8 mouse cellular contexts compared by ENCODE assay signal in genomic region chr9:32516691-32517090, GRCm38 (mm10). TPM values are rescaled to one million over a fixed set of nuclear protein-coding genes. Genes with fewer than 3 reads are reported as not detected.
DNase-seq lines count a peak whose midpoint lies in the region; ATAC-seq and TF ChIP-seq lines count a peak whose summit lies in the region.

No protein-coding gene starts in this region.

- no peak overlapping the region for H3K9ac ChIP-seq in MEL (ENCODE audit: control insufficient read depth, low read depth, low read length, poor library complexity, severe bottlenecking)
- H3K9ac ChIP-seq in heart, embryonic 15.5 days, result no peak overlapping the region

- peak; percentile 69 for DNase-seq in layer of hippocampus, adult 9-11 months
- no peak for DNase-seq in layer of hippocampus, postnatal 25 days (ENCODE audit: extremely low spot score in 1 of 2, low spot score in 1 of 2)
- peak; percentile 15 for DNase-seq in MEL (ENCODE audit: low read depth, low spot score)
- DNase-seq in right cerebral cortex, adult 2 months (ENCODE audit: low spot score in 2 of 2), result no peak
- DNase-seq in frontal cortex, postnatal 36 days (ENCODE audit: low spot score in 2 of 2), result no peak
- DNase-seq in cerebellum, adult 9-11 months, result no peak

- no peak for ATAC-seq in heart, embryonic 15.5 days (replicated peaks; ENCODE audit: insufficient number of reproducible peaks, insufficient read depth, low FRiP score, low read depth)
- peak; percentile 23 for ATAC-seq in megakaryocyte progenitor cell, adult 5-6 weeks (replicated peaks; ENCODE audit: poor library complexity)

- H3K36me3 ChIP-seq in MEL (ENCODE audit: control insufficient read depth in 1 of 2, insufficient read depth in 2 of 2, low read length in 2 of 2), result peaks cover 0 to 45% of the 10 kb centered on the region in 2 experiments; a peak in 2 of 4 replicates
- no peaks in the 10 kb centered on the region for H3K36me3 ChIP-seq in heart, embryonic 15.5 days

- H3K27ac ChIP-seq in MEL (ENCODE audit: control insufficient read depth, low read depth, low read length), result peak overlapping the region; percentile 22; the same call in 1 of the 2 replicates
- peak overlapping the region; percentile 63 for H3K27ac ChIP-seq in heart, embryonic 15.5 days

- TF ChIP-seq CTCF in MEL (IDR thresholded peaks at IDR 0.05 in 2 of 3, conservative IDR thresholded peaks at IDR 0.05 in 1 of 3; ENCODE audit: control insufficient read depth in 1 of 3, insufficient read depth in 1 of 3, low read depth in 2 of 3, low read length in 3 of 3, poor library complexity in 1 of 3, severe bottlenecking in 1 of 3), result no peak

- H3K79me2 ChIP-seq in MEL (ENCODE audit: control insufficient read depth, insufficient read depth, low read length, poor library complexity), result peaks cover 32% of the 10 kb centered on the region

- peaks cover 21 to 47% of the 10 kb centered on the region in 2 experiments for H3K4me1 ChIP-seq in MEL (ENCODE audit: control insufficient read depth in 1 of 2, insufficient read depth in 2 of 2, low read length in 2 of 2)
- H3K4me1 ChIP-seq in heart, embryonic 15.5 days (replicated peaks), result peaks cover 42% of the 10 kb centered on the region

- 62% methylated on average over 9 of the region's 9 CpGs for WGBS in heart, embryonic 15.5 days

- no peak overlapping the region for H3K4me2 ChIP-seq in heart, embryonic 15.5 days

- no peak overlapping the region for H3K4me3 ChIP-seq in MEL (ENCODE audit: control insufficient read depth in 1 of 2, insufficient read depth in 1 of 2, low read depth in 2 of 2, low read length in 2 of 2)
- no peak overlapping the region for H3K4me3 ChIP-seq in heart, embryonic 15.5 days

- no peaks in the 10 kb centered on the region for H3K9me3 ChIP-seq in MEL (replicated peaks; ENCODE audit: insufficient read depth, low read length)
- no peaks in the 10 kb centered on the region for H3K9me3 ChIP-seq in heart, embryonic 15.5 days (replicated peaks)

- TF ChIP-seq RAD21 in MEL (IDR thresholded peaks at IDR 0.05; ENCODE audit: low read depth, low read length), result no peak

- H3K27me3 ChIP-seq in MEL (ENCODE audit: control insufficient read depth in 1 of 2, insufficient read depth in 2 of 2, low read length in 2 of 2), result no peaks in the 10 kb centered on the region
- H3K27me3 ChIP-seq in heart, embryonic 15.5 days, result no peaks in the 10 kb centered on the region

- TF ChIP-seq EP300 in MEL (IDR thresholded peaks at IDR 0.05; ENCODE audit: low read depth in 1 of 2, low read length in 2 of 2), result no peak

- TF ChIP-seq POLR2A in MEL (IDR thresholded peaks at IDR 0.05; ENCODE audit: control insufficient read depth in 1 of 2, insufficient read depth in 1 of 2, low read depth in 1 of 2, low read length in 2 of 2, poor library complexity in 1 of 2), result no peak

TF ChIP-seq in MEL, 35 proteins besides CTCF, POLR2A, EP300 and RAD21:
- no peak for TF ChIP-seq UBTF (IDR thresholded peaks at IDR 0.05; ENCODE audit: borderline replicate concordance, insufficient read depth, low read depth, low read length)
- no peak for TF ChIP-seq NELFE (IDR thresholded peaks at IDR 0.05; ENCODE audit: low read depth, low read length)
- no peak for TF ChIP-seq ZC3H11A (IDR thresholded peaks at IDR 0.05; ENCODE audit: low read depth, low read length)
- TF ChIP-seq CHD2 (IDR thresholded peaks at IDR 0.05; ENCODE audit: low read length), result no peak
- no peak for TF ChIP-seq MYC (IDR thresholded peaks at IDR 0.05; ENCODE audit: low read depth, low read length)
- no peak for TF ChIP-seq MAZ (IDR thresholded peaks at IDR 0.05; ENCODE audit: low read depth, low read length)
- TF ChIP-seq USF1 (IDR thresholded peaks at IDR 0.05; ENCODE audit: low read depth, low read length), result no peak
- no peak for TF ChIP-seq JUND (IDR thresholded peaks at IDR 0.05; ENCODE audit: low read depth, low read length)
- no peak for TF ChIP-seq ELF1 (IDR thresholded peaks at IDR 0.05; ENCODE audit: low read depth, low read length)
- TF ChIP-seq ETS1 (IDR thresholded peaks at IDR 0.05; ENCODE audit: low read depth, low read length), result no peak
- TF ChIP-seq ZKSCAN1 (IDR thresholded peaks at IDR 0.05; ENCODE audit: low read depth, low read length), result no peak
- TF ChIP-seq NRF1 (IDR thresholded peaks at IDR 0.05; ENCODE audit: insufficient read depth, low read depth, low read length, poor library complexity, severe bottlenecking), result no peak
- TF ChIP-seq GATA1 (IDR thresholded peaks at IDR 0.05; ENCODE audit: low read depth, low read length), result no peak

RNA-seq across cellular contexts. Expression of gene Fli1, which starts 26.0 kb away (rescaled TPM):
- total RNA-seq in layer of hippocampus, postnatal 25 days (2021), result 1 to 10 TPM; 4.6 to 5.3 TPM
- total RNA-seq in MEL (2012; rRNA removed), result 22.1 and 24.3 TPM in 2 replicates
- 100 to 1,000 TPM in 1 of 2 experiments, 10 to 100 TPM in 1; 13.8 to 171 TPM for polyA plus RNA-seq in MEL (2012; ENCODE audit: insufficient read depth in 1 of 2, insufficient read length in 2 of 2, low read depth in 1 of 2, low replicate concordance in 2 of 2, missing spikeins in 1 of 2)
- 20.6 and 21.8 TPM in 2 replicates for polyA plus RNA-seq in heart, embryonic 15.5 days (2015; fragmentation: Nextera tagmentation; extraction: Ambion mirVana)
- total RNA-seq in megakaryocyte progenitor cell, adult 5-6 weeks (2015), result 80.2 and 93.2 TPM in 2 replicates
- 104 and 107 TPM in 2 replicates for total RNA-seq in megakaryocyte progenitor cell, adult 5-6 weeks (2017)

Comparison
In these comparisons a context has a peak if more than half of its experiments do, and no peak if none do; other contexts are left out.
1. DNase-seq: peak in layer of hippocampus, adult 9-11 months (single experiment) and MEL (single experiment); none in layer of hippocampus, postnatal 25 days (0 of 2), right cerebral cortex, adult 2 months (0 of 2), frontal cortex, postnatal 36 days (0 of 2) and cerebellum, adult 9-11 months (single experiment).